Mouse (Mus musculus) thymus, postnatal 36 days (tissue): ENCODE data around the gene 0610040J01Rik.

Source experiments
- DNase-seq, 2 experiments: peaks; one replicate each; pipeline ENCODE4 v3.0.0; 2022; ENCODE audit warnings: mixed read lengths in 2 of 2

The 0610040J01Rik gene

DNA sequence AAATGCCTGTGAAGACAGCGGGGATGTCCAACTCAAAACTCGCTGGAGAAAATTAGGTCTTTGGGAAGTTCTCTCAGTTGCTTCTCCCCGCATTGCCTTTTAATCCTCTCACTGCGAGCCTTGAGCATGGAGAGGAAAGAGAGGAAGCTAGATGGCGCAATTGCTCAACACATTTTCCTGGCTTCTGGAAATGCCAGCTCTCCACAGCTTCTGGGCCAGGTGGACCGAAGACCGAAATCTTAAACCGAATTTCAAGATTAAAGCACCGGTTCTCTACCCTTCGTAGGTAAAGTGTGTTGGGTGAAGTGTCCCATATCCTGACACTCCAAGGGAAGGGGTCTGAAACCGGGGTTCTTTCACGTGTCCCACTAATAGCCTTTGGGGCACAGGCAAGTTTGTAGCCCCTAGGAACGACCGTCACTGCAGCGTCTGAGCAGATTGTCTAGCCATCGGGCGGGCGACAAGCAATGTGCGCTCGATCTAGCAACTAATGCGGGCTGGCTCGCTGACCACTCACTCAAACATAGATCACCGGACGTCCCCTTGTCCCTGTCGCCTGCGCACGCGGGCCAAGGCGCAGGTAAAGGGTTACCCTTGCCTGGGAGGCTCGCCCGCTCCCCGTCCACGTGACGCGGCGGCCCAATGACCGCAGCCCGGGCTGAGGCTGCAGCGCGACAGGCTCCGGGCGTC is at the start of gene 0610040J01Rik:
Gene 0610040J01Rik, plus strand, starts transcription at position 545 of the 690 bp plus-strand sequence.
- peak; percentile 7 to 16 for DNase-seq

- no peak for DNase-seq
Observed at GRCm38 (mm10) chr5:63765886-63766285, 46.3 kb upstream of the 0610040J01Rik start.

DNA sequence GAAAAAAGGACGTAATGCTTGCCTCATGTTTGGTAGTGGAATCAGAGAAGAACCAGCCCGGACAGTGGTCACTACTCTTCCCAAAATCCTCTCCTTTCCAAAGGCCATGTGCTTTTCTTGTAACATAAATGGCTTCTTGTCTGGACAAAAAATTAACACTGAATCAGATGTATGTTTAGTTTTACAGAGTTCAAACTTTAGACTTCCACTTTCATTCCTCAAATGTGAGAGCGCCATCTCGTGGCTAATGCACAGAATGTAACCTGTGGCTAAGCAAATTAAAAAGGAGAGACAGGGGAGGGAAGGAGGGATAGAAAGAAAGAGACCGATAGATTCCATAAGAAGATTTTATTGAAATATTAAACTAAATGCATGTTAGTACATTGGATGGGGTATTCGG is 45.4 kb upstream of the 0610040J01Rik start:
- peak in 1 of 2 experiments; percentile 11 for DNase-seq

DNA sequence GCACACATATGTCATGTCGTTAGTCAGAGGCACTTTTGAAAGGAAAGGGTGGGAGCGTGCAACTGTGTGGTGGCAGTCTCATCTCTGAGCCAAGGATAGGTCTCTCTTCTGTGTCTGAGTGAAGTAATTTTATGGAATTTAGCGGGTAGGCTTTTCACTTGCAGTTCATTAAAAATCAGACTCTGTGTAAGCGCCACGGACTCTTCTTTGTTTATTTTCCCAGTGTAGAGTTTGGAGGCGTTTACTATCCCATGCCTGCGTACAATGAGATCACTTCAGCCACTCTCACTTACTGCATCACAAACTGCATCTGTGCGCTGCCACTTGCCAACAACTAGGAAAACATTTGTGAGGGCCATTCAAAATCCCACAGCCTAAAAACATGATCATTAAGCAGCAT is 44.7 kb upstream of the 0610040J01Rik start:
- no peak for DNase-seq

- DNase-seq, result no peak
Observed at GRCm38 (mm10) chr5:63768220-63768619, 43.9 kb upstream of the 0610040J01Rik start.

DNA sequence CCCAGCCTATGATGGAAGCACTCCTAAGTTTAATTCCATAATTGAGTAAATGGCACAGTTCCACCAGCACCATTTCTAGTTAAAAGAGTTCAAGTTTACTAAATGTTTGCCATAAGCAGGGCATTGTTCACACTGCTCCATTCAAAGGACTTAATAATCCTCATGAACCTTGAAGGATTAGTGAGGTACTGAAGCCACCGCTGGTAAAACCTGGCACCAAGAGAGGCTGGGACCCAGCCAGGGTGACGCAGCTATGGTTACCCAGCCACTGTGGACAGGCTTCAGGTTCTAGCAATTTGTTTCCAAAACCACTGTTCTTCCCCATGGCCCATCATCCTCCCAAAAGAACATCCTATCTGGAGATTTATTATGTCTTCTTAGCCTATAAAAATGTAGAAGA is 39.2 kb upstream of the 0610040J01Rik start:
- no peak for DNase-seq

DNA sequence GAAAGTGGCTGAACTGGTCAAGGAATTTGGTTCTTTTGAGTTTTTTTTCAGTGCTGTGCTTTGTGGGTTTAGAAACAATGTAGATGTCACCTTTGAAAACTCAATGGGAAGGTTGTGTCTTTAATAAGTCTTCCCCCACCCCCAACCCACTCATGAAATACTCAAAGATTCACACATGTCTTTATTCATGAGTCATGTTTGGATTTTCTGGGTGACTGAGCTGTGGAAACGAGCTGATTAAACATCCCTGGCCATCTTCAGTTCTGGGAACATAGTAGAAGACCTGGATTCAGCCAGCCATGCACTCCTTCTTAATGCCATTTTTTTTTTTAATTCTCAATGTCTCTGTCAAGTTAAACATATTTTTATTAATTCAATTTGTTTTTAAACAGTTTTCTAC is 38.6 kb upstream of the 0610040J01Rik start:
- DNase-seq, result no peak

DNA sequence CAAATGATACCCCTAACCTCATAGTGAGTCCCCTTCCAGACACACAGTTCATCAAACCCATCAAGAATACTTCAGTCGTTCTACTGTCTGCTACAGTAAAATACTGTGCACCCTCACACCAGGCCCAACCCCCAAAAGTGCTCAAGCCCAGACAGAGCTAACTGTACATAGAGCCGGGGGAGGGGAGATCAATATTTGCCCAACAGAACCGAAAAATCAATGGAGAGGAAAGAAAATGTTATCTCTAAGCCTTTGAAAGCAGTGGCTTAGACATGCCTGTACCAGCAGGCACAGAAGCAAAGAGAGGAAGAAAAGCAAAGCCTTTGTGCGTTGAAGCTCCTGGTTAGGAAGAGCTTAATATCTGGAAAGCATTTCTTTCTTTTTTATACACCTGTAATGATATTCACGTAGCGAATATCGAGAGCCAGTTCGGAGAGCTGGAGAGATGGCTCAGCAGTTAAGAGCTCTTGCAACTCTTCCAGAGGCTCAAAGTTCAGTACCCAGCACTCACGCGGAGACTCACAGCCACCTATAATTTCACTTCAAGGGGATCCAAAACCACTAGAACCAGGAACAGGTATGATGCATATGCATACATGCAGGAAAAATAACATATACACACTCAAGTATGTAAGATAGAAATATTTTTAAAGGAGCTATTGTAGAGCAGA is 23.9 kb upstream of the 0610040J01Rik start:
- DNase-seq, result no peak

DNA sequence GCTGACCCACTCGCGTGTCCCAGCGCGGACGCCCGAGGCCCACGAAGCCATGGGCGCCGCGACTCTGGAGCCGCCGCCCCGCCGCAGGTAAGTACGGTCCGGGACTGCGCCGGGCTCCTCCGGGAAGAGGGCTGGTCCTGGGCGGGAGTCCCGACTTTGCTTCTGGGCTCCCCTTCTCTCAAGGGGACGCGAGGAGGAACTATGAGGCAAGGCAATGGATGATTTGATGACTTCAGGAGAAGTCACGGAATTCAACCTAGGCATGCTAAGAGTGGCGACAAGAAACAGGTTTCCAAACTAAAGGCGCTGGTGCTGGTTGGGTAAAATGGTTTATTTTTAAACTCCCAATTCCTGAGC is 324 bp downstream of the 0610040J01Rik start:
- no peak for DNase-seq

DNA sequence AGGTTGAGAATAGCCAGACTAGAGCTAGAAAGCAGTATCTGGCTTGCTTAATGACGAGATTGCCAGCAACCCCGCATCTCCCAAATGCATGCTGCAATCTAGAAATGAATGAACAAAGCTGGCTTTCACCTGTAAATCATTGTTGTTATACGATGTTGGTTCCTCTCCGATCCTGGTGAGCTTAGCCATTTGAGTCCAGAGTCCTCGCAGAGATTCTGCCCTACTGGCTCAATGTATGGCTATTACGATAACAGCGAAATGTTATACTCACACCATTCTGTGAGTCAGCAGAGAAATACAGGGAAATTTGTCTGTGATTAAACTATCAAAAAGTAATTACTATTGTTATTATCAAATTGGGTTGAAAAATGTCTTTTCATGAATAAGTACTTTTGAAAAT is 4.5 kb downstream of the 0610040J01Rik start:
- no peak for DNase-seq

- DNase-seq, result no peak
Observed at GRCm38 (mm10) chr5:63817270-63817669, 5.1 kb downstream of the 0610040J01Rik start.

GRCm38 (mm10) chr5:63818975-63819374 is 6.8 kb downstream of the 0610040J01Rik start:
- DNase-seq, result no peak

DNA sequence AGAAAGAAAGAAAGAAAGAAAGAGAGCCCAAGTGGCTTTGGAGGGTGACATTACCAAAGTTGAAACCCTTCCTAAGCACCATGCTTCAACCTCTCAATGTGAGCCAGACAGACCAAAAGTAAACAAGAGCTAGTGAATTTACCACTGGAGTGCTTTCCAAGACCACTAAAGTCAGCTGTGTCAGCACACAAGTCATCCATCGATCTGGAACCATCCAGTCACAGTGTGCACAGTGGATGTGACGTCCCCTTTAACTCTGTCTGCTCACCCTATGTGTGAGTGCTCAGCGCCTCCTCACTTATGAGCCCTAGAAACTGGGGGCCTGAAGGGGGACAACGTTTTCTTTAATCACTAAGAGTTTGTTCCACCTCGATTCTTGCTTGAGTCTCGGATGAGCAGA is 7.4 kb downstream of the 0610040J01Rik start:
- no peak for DNase-seq

DNA sequence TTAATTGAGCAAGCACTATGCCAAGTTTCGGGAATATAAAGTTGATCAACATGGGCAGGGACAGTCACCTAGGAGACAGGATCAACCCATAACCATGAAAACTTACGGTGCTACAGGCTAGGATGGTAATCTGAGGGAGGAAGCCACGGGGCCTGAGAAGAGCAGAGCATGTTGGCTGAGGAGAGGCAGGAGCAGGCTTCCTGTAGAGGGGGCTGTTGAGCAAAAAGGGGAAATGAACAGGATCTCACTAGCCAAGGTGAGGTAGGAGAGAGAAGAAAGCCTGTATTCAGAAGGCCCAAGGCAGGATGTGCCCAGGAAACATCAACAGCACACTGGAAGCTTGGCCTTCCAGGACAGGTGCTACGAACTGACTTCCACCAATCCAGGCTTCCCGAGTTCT is 9.0 kb downstream of the 0610040J01Rik start:
- DNase-seq, result no peak

GRCm38 (mm10) chr5:63821860-63822259 is 9.7 kb downstream of the 0610040J01Rik start:
- DNase-seq, result no peak

GRCm38 (mm10) chr5:63823362-63824332 is 11.5 kb downstream of the 0610040J01Rik start:
- DNase-seq, result no peak

DNA sequence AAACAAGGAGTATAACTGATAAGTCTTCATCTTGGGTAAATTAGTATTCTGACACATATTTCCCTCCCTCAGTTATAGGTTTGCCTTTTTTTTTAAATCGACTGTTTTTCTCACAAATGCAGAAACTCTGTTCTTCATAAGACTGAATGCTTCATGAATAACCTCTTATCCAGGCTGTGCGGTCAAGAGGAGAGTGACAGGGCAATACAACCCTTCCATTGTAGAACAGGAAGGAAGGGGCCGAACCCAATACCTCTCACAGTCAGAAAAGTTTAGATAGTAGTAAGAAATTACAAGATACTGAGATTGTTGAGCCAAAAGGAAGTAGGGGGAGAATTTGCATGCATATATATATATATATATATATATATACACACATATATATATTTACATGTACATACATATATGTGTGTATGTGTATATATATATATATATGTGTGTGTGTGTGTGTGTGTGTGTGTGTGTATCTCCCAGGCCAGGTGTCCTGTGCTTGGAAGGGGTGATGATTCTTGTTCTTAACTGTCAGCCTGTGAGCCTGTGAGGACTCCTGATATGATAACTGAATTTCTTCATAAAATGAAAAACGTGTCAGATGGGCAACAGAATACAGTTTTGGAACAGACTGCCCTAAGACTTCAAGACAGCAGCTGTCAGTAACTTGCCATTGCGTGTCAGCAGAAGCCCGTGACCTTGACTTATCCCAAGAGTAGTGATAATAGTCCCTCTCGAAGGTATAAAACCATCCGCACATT is 12.6 kb downstream of the 0610040J01Rik start:
- DNase-seq, result no peak

DNA sequence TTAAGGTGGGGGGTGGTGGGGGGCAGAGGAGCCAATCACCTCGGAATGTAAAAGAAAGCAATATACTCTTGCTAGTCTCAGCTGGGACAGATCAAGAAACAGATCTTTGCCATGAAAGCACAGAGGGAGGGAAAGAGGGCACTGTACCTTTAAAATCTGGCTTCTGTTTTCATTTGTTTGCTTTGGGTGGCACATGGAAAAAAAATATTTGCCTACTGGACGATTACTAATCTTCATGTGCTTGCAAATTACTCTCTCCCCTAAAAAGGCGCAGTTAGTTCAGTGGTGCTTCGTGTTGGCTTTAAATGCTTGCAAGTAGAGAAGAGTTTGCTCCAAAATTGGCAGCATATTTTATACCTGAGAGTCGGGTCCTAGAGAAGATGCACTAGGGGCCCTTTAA is 13.7 kb downstream of the 0610040J01Rik start:
- no peak for DNase-seq

- DNase-seq, result no peak
Observed at GRCm38 (mm10) chr5:63827006-63827405, 14.8 kb downstream of the 0610040J01Rik start.

DNA sequence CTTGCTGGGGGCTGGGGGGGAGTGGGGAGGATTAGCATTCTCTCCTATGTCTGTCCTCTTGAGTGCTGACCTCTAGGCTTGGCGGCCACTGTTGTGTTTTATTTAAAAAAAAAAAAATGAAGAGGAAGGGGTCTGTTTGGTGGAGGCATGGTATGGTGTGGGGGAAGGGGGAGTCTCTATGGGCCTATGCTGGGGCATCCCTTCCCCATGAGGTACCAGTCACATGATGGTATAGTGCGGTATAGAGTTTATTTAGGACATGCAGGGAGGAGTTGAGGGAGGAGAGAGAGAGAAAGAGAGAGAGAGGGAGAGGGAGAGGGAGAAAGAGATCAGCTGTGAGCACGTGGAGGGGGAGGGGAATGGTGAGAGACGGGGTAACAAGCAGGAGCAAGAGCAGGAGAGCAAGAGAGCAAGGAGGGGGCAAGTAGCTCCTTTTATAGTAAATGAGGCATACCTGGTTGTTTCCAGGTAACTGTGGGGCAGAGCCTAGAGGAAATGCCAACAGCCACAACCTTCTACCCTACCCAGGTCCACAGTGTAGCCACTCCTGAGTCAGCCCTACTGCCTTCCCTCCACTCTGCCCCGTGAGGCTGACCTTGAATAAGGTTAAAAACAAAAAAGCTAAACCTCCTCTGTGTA is 15.4 kb downstream of the 0610040J01Rik start:
- no peak for DNase-seq

DNA sequence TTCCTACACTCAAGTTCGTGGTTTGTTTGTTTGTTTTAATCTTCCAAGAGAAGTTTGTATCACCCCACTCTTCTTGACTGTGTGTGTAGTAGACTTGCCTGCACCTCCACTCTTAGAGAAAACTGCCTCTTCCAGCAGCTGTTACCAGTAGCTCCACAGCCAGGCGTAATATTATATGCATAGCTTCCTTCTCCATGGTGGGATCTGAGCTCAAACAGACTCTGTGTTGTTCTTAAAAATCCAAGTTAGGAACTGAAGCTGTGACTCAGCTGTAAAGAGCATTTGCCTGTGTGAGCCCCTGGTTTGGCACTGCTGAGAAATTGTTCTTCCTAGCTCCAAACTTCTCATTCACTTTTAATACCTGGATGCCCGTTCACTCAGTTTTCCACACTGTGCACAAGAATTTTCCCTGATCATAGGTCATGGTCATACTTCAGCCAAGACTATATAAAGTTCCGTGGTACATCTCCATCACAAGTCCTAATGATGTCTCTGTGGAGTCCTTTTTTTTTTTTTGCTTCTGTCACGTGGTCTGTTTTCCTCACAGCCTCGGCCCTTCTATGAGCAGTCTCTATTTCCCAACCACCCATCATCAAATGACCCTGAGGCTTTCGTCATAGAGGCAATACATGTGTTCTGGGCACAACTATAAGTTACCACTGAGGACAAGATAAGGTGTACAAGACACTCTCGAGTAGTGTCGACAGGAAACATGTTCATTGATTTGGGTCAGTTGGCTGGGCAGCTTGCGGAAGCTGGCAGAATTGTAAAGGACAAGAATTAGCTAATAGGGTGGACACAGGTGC is 16.4 kb downstream of the 0610040J01Rik start:
- DNase-seq, result no peak
